Mouse (Mus musculus) embryonic fibroblast, embryonic 13.5 days (primary cell): ENCODE results near the gene Gng10. TPM values are rescaled to one million over a fixed set of nuclear protein-coding genes. Genes with fewer than 3 reads are reported as not detected.

Experiments used
- H3K27ac ChIP-seq: 2 replicates; pipeline ENCODE4 v1.5.1; 2012; ENCODE audit warnings: low read length, control low read depth, inconsistent platforms; ENCODE audit not compliant: insufficient read depth
- H3K4me1 ChIP-seq: 2 replicates; pipeline ENCODE4 v1.6.1; 2011; ENCODE audit warnings: low read length; ENCODE audit not compliant: control insufficient read depth, insufficient read depth
- H3K4me3 ChIP-seq: 2 replicates; pipeline ENCODE4 v1.5.1; 2011; ENCODE audit warnings: mild to moderate bottlenecking, control low read depth, low read length; ENCODE audit not compliant: insufficient read depth
- CTCF ChIP-seq: IDR thresholded peaks from 2 replicates; pipeline ENCODE4 v1.5.1; 2011; ENCODE audit warnings: mild to moderate bottlenecking, control low read depth, low read length, moderate library complexity, borderline replicate concordance; ENCODE audit not compliant: insufficient read depth
- POLR2A ChIP-seq: IDR thresholded peaks from 2 replicates; pipeline ENCODE4 v1.6.1; 2011; ENCODE audit warnings: low read depth, mild to moderate bottlenecking, control low read depth, low read length, moderate library complexity
- polyA plus RNA-seq: library from polyadenylated mRNA; stranded (reverse); fragments of >200 nt; gene quantifications from 2 replicates; pipeline ENCODE4 v1.2.4, GENCODE M21; 2011; ENCODE audit warnings: low read depth; ENCODE audit not compliant: missing spikeins, insufficient read length

The Gng10 gene
- polyA plus RNA-seq, 1 experiment, result 124 TPM

DNA sequence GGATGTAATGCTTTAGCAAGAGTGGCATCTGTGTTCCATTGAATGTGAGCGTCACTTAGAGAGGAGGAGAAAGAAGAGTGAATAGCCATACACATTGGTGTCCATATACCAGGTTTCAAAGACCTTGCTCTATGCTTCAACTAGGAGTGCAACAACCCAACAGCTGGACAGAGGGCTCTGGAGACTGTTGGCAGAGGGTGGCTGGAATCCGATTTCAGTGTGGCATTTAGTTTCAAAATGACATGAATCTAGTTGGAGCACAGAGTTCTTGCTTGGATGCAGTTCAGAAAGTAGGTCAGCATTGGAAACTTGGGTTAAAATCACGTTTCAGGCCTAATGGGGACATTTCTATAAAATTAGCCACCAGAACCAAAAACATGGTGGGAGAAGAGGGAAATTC is 19.7 kb upstream of the Gng10 start:
- no peak for TF ChIP-seq CTCF
- no peak for TF ChIP-seq POLR2A
- H3K4me3 ChIP-seq, result no peak overlapping the region

DNA sequence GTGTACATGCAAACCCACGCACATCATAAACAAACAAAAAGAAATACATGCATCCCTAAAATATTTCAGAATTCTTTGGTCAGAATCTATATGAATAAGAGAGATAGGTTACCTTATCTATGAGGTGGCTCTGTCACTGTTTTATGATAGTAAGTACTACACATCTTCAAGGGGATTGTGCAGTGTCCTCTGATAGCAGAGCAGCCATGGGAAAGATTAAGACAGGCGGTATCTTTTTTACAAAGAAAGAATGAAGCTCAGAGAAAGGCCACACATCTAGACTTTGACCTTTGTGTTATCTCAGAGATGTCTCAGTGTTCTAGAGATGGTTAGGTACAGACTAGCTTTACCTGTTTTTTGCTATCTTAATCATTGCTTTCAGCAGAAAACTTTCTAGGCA is 18.0 kb upstream of the Gng10 start:
- no peak overlapping the region for H3K27ac ChIP-seq
- no peaks in the 10 kb centered on the region for H3K4me1 ChIP-seq
- H3K4me3 ChIP-seq, result no peak overlapping the region
- TF ChIP-seq POLR2A (no peak), CTCF (no peak)

More for the DNA sequence above, 19.7 kb upstream of the Gng10 start:
- Histone ChIP-seq H3K4me1 (no peaks in the 10 kb centered on the region), H3K27ac (no peak overlapping the region)

DNA sequence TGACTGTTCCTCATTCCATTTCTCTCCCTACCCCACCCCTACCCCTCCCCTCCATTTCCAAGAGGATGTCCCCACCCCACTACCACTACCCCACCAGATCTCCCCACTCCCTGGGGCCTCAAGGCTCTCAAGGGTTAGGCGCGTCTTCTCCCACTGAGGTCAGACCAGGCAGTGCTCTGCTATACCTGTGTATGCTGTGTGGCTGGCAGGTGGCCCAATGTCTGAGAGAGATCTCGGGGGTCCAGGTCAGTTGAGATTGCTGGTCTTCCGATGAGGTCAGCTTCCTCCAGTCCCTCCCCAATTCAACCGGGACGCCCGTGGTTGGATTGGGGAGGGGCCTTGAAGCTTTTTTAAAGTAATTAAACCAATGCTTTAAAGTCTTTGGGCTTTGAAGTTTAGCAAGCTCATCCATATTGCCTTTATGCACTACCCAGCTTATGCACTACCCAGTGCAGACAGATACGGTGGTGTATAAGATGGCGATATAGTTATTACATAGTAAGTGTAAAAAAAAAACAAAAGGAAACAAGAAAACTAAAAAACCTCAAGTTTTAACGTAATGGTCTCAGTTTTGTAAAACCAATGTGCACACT is 467 bp upstream of the Gng10 start:
- Histone ChIP-seq H3K4me1 (no peaks in the 10 kb centered on the region), H3K27ac (no peak overlapping the region), H3K4me3 (peak overlapping the region; percentile 60)
- TF ChIP-seq POLR2A (no peak), CTCF (no peak)

DNA sequence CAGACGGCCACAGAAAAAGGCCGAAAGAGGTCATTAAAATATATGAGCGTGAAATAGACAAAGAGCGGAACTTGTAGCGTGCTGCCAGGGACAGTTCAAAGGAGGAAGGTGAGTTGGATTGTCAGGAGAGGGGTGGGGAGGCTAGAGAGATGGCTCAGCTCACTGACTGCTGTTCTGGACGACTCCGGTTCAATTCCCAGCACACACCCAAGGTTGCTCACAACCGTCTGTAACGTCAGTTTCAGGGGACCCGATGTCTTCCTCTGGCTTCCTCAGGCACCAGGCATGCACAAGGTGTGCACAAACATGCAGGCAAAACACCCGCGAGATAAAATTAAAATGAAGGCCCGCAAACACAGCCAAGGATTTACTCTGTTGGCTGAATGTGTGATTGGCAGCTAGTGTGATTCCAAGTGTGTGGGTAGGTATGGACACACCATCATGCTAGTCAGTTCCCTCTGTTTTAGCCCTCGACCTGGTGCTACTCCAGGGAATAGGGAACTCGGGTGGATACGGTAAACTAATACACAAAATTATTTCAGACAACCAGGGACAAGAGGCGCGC is 980 bp downstream of the Gng10 start:
- Histone ChIP-seq H3K27ac (no peak overlapping the region), H3K4me3 (peak overlapping the region; percentile 60), H3K4me1 (no peaks in the 10 kb centered on the region)
- TF ChIP-seq CTCF, result no peak
- TF ChIP-seq POLR2A, result no peak

DNA sequence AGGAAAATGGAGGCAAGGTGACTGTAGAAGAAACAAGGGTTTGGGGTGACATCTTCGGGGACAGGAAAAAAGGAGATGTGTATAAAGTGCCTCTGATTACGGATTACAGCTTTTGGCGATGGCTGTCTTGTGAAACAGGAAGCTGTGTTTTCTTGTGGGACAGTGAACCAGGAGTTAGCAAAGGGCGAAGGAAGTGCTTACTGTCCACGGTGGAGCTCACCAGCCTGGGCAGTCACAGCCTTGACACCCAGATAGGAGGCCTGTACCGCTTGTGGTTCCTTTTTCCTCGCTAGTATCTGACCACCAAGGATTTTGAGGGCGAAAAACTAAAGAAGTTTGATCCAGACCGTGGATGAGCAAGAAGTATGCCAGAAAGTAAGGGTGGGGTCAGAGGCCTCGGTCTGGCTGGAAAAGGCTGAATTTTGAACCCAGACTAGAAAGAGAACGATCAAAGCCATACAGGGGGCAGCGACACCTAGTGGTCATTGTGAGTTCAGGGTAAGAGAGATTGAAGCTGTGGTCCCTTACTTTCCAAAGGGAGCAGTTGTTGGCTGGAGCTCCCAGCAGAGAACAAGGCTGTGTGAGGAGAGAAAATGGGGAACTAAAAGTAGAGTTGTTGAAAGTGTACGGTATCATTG is 1.7 kb downstream of the Gng10 start:
- Histone ChIP-seq H3K4me1 (no peaks in the 10 kb centered on the region), H3K27ac (no peak overlapping the region), H3K4me3 (no peak overlapping the region)
- TF ChIP-seq POLR2A, result no peak
- no peak for TF ChIP-seq CTCF

DNA sequence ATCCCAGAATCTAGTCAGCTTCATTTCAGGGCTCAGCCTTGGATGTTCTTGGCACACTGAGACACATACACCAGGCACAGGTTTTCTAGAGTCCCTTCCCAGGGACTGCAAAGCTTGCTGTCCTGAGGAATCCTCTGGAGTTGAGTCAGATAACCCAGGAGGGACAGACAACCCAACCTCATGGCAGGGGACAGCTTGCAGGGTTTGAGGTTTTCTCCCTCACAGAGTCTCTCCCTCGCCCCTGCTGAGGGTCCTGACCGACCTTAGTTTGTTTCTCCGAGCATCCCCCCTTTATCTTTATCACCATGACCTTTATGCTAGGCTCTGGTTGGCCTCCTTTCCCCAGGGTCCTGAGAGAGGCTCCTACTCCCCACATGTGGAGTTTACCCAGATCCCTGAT is 2.6 kb downstream of the Gng10 start:
- Histone ChIP-seq H3K27ac (no peak overlapping the region), H3K4me3 (no peak overlapping the region), H3K4me1 (no peaks in the 10 kb centered on the region)
- no peak for TF ChIP-seq CTCF
- no peak for TF ChIP-seq POLR2A

DNA sequence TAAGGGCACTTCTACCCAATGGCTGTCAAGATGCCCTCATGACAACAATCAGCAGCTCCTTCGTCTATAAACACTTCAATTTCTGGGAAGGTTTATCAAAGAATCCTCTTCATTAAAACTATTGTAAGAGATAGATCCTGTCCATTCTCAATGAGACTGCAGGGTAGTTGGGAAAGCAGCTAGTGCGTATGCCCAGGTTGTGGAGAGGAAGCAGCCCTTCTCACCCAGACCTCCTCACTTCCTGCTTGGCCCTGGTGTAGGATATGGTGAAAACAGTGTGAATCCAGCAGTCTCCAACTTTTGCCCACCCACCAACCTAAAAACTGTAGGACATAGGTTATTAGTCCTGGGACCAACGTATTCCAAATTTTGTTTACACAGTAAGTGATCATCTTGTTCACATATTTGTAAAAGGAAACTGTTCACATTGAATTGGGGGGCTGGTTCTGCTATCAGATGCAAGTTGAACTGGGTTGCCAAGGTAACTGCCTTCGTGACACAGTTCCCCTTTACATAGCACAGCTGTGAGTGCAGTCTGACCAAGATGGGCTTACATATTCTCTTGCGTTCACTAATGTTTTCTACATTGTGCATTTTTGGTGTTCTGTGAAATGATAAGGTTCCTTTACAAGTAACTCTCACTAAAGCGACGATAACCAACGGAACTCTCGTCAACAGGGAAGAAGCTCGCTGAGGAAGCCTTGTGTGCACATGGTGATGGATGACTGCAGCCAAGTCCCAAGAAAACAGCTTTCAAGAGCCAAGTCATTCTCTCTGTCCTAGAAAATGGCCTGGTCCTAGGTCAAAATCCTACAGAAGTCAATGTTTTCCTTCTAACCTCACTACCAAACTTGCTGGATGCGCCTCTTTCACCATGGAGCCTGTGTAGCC is 5.8 kb downstream of the Gng10 start:
- H3K27ac ChIP-seq, result no peak overlapping the region
- TF ChIP-seq CTCF, result no peak
- TF ChIP-seq POLR2A, result no peak
- no peaks in the 10 kb centered on the region for H3K4me1 ChIP-seq
- H3K4me3 ChIP-seq, result no peak overlapping the region

DNA sequence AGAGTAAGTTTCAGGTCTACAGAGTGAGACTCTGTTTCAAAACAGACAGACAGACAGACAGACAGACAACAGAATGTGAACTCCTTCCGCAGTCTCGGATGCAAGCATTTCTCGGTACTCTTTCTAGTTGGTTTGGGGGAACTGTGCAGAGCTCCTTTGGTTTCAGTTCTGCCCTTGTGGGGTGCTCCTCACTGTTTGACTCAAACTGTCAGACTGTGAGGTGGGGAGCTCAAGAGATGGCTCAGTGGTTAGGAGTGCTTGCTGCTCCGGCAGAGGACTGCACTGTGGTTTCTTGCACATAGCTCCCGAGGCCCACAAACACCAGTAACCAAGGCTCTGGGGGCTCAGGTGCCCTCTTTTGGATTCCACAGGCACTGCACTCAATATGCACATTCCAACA is 8.2 kb downstream of the Gng10 start:
- no peak for TF ChIP-seq CTCF
- TF ChIP-seq POLR2A, result no peak
- Histone ChIP-seq H3K27ac (no peak overlapping the region), H3K4me3 (no peak overlapping the region), H3K4me1 (no peaks in the 10 kb centered on the region)

DNA sequence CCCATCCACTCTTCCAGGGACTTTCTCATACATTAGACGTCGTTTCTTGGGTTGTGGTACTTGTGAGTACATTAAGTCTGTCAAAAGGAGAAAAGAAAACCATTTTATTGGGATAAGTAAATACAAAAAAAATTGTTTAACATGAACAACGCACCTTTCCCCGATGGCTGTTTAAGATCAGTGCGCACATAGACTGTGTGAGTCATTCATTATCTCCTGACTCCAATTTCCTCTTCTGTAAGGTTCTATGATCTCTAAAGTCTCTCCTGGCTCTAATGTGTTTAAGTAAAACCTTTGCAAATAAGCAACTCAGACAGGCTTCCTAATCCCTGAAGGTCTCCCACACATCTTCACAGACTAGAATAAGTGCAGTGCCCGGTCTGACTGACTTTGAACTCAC is 9.0 kb downstream of the Gng10 start:
- no peaks in the 10 kb centered on the region for H3K4me1 ChIP-seq
- TF ChIP-seq POLR2A (no peak), CTCF (no peak)
- H3K4me3 ChIP-seq, result no peak overlapping the region
- H3K27ac ChIP-seq, result no peak overlapping the region
